Mouse (Mus musculus): ENCODE measurements around the gene Tpx2. TPM values are rescaled to one million over a fixed set of nuclear protein-coding genes. Genes with fewer than 3 reads are reported as not detected.

The Tpx2 gene
- polyA plus RNA-seq, 1 experiment from 2014 or later, result 17.2 TPM

- Histone ChIP-seq H3K4me3 (replicated peaks; ENCODE audit: low read length) (no peak overlapping the region), H3K9ac (no peak overlapping the region), H3K27me3 (ENCODE audit: control insufficient read depth, insufficient read depth, low read length) (no peaks in the 10 kb centered on the region), H3K4me2 (replicated peaks) (no peak overlapping the region), H3K4me1 (replicated peaks; ENCODE audit: control insufficient read depth, insufficient read depth, low read length) (no peaks in the 10 kb centered on the region), H3K9me3 (ENCODE audit: control insufficient read depth, low read length) (no peaks in the 10 kb centered on the region), H3K36me3 (replicated peaks; ENCODE audit: control insufficient read depth, insufficient read depth) (peaks cover 19% of the 10 kb centered on the region), H3K27ac (no peak overlapping the region)
- ATAC-seq (ENCODE audit: low FRiP score) (no peak), DNase-seq (ENCODE audit: low spot score) (no peak)
- WGBS, result 97% methylated on average over 6 of the region's 6 CpGs
Observed at GRCm38 (mm10) chr2:152884101-152884645, 36.4 kb downstream of the Tpx2 start.

DNA sequence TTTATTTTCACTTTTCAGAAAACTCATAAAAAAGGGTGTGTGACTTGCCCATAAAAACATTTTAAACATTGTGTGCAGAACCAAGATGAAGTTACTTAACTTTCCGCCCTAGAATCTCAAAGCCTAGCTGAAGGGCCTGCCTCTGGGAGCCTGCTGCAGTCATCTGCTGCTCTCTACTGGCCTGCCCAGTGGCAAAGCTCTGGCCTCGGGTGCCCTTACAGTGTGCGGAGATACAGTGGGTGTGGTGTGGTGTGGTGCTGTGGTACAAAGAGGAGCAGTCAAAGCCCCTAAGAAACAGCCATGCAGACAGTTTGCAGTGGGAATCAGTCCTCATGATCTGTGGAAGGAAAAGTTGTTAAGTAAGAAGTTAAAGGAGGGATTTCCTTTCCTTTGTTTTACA is 39.5 kb downstream of the Tpx2 start:
- no peak for DNase-seq (ENCODE audit: low spot score)
- Histone ChIP-seq H3K27ac (no peak overlapping the region), H3K4me3 (replicated peaks; ENCODE audit: low read length) (no peak overlapping the region), H3K9ac (no peak overlapping the region), H3K36me3 (replicated peaks; ENCODE audit: control insufficient read depth, insufficient read depth) (peaks cover 8% of the 10 kb centered on the region), H3K4me2 (replicated peaks) (no peak overlapping the region), H3K27me3 (ENCODE audit: control insufficient read depth, insufficient read depth, low read length) (no peaks in the 10 kb centered on the region), H3K4me1 (replicated peaks; ENCODE audit: control insufficient read depth, insufficient read depth, low read length) (no peaks in the 10 kb centered on the region), H3K9me3 (ENCODE audit: control insufficient read depth, low read length) (no peaks in the 10 kb centered on the region)
- WGBS, result 92% methylated on average over 3 of the region's 3 CpGs
- no peak for ATAC-seq (ENCODE audit: low FRiP score)

- no peaks in the 10 kb centered on the region for H3K9me3 ChIP-seq (ENCODE audit: control insufficient read depth, low read length)
- no peak overlapping the region for H3K27ac ChIP-seq
- DNase-seq (ENCODE audit: low spot score), result no peak
- no peaks in the 10 kb centered on the region for H3K27me3 ChIP-seq (ENCODE audit: control insufficient read depth, insufficient read depth, low read length)
- H3K9ac ChIP-seq, result no peak overlapping the region
- 90% methylated on average over 5 of the region's 5 CpGs for WGBS
- no peak overlapping the region for H3K4me3 ChIP-seq (replicated peaks; ENCODE audit: low read length)
- peaks cover 14% of the 10 kb centered on the region for H3K36me3 ChIP-seq (replicated peaks; ENCODE audit: control insufficient read depth, insufficient read depth)
- no peaks in the 10 kb centered on the region for H3K4me1 ChIP-seq (replicated peaks; ENCODE audit: control insufficient read depth, insufficient read depth, low read length)
- no peak for ATAC-seq (ENCODE audit: low FRiP score)
- H3K4me2 ChIP-seq (replicated peaks), result no peak overlapping the region
Observed at GRCm38 (mm10) chr2:152888774-152889173, 41.0 kb downstream of the Tpx2 start.

DNA sequence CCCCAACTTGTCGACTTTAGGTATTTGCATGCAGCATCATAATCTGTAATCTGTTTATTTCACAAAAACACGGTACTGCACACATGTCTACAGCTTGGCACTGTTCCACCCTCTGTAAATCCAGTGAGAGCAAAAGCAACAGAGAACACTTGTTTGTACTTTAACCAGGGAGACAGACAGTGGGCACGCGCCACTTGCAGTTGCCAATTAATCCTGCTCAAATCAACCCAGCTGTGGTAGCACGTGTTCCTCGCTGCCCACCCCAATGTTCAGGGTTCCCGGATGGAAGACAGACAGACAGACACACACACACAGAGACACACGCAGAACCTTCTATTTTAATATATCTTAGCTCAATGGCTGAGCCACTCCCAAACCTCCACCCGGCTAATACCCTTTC is 48.1 kb downstream of the Tpx2 start:
- Histone ChIP-seq H3K27me3 (ENCODE audit: control insufficient read depth, insufficient read depth, low read length) (no peaks in the 10 kb centered on the region), H3K9me3 (ENCODE audit: control insufficient read depth, low read length) (no peaks in the 10 kb centered on the region), H3K4me2 (replicated peaks) (no peak overlapping the region), H3K36me3 (replicated peaks; ENCODE audit: control insufficient read depth, insufficient read depth) (peaks cover 8% of the 10 kb centered on the region; the same call in 1 of the 2 replicates), H3K4me3 (replicated peaks; ENCODE audit: low read length) (no peak overlapping the region), H3K9ac (no peak overlapping the region), H3K4me1 (replicated peaks; ENCODE audit: control insufficient read depth, insufficient read depth, low read length) (no peaks in the 10 kb centered on the region), H3K27ac (no peak overlapping the region)
- 95% methylated on average over 9 of the region's 9 CpGs for WGBS
- ATAC-seq (ENCODE audit: low FRiP score) (no peak), DNase-seq (ENCODE audit: low spot score) (no peak)

- H3K9ac ChIP-seq, result no peak overlapping the region
- H3K27ac ChIP-seq, result no peak overlapping the region
- no peak overlapping the region for H3K4me3 ChIP-seq (replicated peaks; ENCODE audit: low read length)
- no peak overlapping the region for H3K4me2 ChIP-seq (replicated peaks)
- DNase-seq (ENCODE audit: low spot score) (no peak), ATAC-seq (ENCODE audit: low FRiP score) (no peak)
- no peaks in the 10 kb centered on the region for H3K27me3 ChIP-seq (ENCODE audit: control insufficient read depth, insufficient read depth, low read length)
- H3K36me3 ChIP-seq (replicated peaks; ENCODE audit: control insufficient read depth, insufficient read depth), result peaks cover 8% of the 10 kb centered on the region; the same call in 1 of the 2 replicates
- 84% methylated on average over 3 of the region's 3 CpGs for WGBS
- H3K4me1 ChIP-seq (replicated peaks; ENCODE audit: control insufficient read depth, insufficient read depth, low read length), result no peaks in the 10 kb centered on the region
- H3K9me3 ChIP-seq (ENCODE audit: control insufficient read depth, low read length), result no peaks in the 10 kb centered on the region
Observed at GRCm38 (mm10) chr2:152896926-152897325, 49.2 kb downstream of the Tpx2 start.

GRCm38 (mm10) chr2:152899011-152899410 is 51.2 kb downstream of the Tpx2 start:
- Histone ChIP-seq H3K4me1 (replicated peaks; ENCODE audit: control insufficient read depth, insufficient read depth, low read length) (no peaks in the 10 kb centered on the region), H3K4me3 (replicated peaks; ENCODE audit: low read length) (no peak overlapping the region), H3K36me3 (replicated peaks; ENCODE audit: control insufficient read depth, insufficient read depth) (no peaks in the 10 kb centered on the region), H3K9ac (no peak overlapping the region), H3K9me3 (ENCODE audit: control insufficient read depth, low read length) (no peaks in the 10 kb centered on the region), H3K4me2 (replicated peaks) (no peak overlapping the region), H3K27ac (no peak overlapping the region), H3K27me3 (ENCODE audit: control insufficient read depth, insufficient read depth, low read length) (no peaks in the 10 kb centered on the region)
- DNase-seq (ENCODE audit: low spot score) (no peak), ATAC-seq (ENCODE audit: low FRiP score) (no peak)
- WGBS, result 76% methylated on average over 6 of the region's 6 CpGs

- 92% methylated on average over 15 of the region's 15 CpGs for WGBS
- no peak overlapping the region for H3K27ac ChIP-seq
- DNase-seq (ENCODE audit: low spot score), result no peak
- H3K9ac ChIP-seq, result no peak overlapping the region
- H3K4me1 ChIP-seq (replicated peaks; ENCODE audit: control insufficient read depth, insufficient read depth, low read length), result no peaks in the 10 kb centered on the region
- H3K27me3 ChIP-seq (ENCODE audit: control insufficient read depth, insufficient read depth, low read length), result no peaks in the 10 kb centered on the region
- H3K4me3 ChIP-seq (replicated peaks; ENCODE audit: low read length), result no peak overlapping the region
- H3K9me3 ChIP-seq (ENCODE audit: control insufficient read depth, low read length), result no peaks in the 10 kb centered on the region
- ATAC-seq (ENCODE audit: low FRiP score), result no peak
- no peaks in the 10 kb centered on the region for H3K36me3 ChIP-seq (replicated peaks; ENCODE audit: control insufficient read depth, insufficient read depth)
- H3K4me2 ChIP-seq (replicated peaks), result no peak overlapping the region
Observed at GRCm38 (mm10) chr2:152901296-152901695, 53.5 kb downstream of the Tpx2 start.

DNA sequence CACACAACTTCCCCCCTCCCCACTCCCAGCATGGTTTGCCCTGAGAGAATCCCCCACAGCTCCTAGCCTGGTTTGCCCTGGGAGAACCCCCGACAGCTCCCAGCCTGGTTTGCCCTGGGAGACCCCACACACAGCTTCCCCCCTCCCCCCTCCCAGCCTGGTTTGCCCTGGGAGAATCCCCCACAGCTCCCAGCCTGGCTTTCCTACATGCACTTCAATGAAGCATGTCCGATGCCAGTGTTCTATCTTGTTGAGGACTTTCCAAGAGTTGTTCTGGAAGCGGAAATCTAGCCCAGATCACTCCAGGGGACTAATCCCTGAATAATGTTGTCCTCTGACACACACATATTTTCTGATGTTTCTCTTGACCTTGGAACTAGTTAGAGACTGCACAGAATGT is 54.9 kb downstream of the Tpx2 start:
- no peaks in the 10 kb centered on the region for H3K36me3 ChIP-seq (replicated peaks; ENCODE audit: control insufficient read depth, insufficient read depth)
- H3K27me3 ChIP-seq (ENCODE audit: control insufficient read depth, insufficient read depth, low read length), result no peaks in the 10 kb centered on the region
- no peak overlapping the region for H3K27ac ChIP-seq
- no peak overlapping the region for H3K9ac ChIP-seq
- no peak overlapping the region for H3K4me2 ChIP-seq (replicated peaks)
- H3K4me3 ChIP-seq (replicated peaks; ENCODE audit: low read length), result no peak overlapping the region
- no peak for DNase-seq (ENCODE audit: low spot score)
- H3K9me3 ChIP-seq (ENCODE audit: control insufficient read depth, low read length), result no peaks in the 10 kb centered on the region
- ATAC-seq (ENCODE audit: low FRiP score), result no peak
- no peaks in the 10 kb centered on the region for H3K4me1 ChIP-seq (replicated peaks; ENCODE audit: control insufficient read depth, insufficient read depth, low read length)
- WGBS, result 18% methylated on average over 3 of the region's 3 CpGs

DNA sequence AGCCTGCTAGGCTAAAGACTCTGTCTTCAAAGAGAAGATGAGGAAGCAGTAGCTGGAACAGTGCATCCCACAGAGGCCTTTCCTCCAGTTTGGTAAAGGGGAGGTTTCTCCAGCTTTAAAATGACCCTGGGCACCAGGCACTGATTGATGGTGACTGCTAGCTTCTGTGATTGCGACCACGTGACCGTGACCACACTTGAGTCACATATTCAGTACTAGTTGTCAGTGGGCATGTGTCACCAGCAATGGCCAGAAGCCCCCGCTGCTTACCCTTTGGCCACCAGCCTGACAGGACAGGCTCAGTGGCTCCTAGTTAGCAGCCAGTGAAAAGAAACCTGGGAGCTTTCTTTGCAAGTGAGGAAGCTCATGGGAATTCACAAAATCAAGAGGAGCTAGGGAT is 55.8 kb downstream of the Tpx2 start:
- no peak overlapping the region for H3K9ac ChIP-seq
- H3K4me3 ChIP-seq (replicated peaks; ENCODE audit: low read length), result no peak overlapping the region
- no peak overlapping the region for H3K4me2 ChIP-seq (replicated peaks)
- H3K9me3 ChIP-seq (ENCODE audit: control insufficient read depth, low read length), result no peaks in the 10 kb centered on the region
- no peak overlapping the region for H3K27ac ChIP-seq
- no peaks in the 10 kb centered on the region for H3K4me1 ChIP-seq (replicated peaks; ENCODE audit: control insufficient read depth, insufficient read depth, low read length)
- no peaks in the 10 kb centered on the region for H3K36me3 ChIP-seq (replicated peaks; ENCODE audit: control insufficient read depth, insufficient read depth)
- no peaks in the 10 kb centered on the region for H3K27me3 ChIP-seq (ENCODE audit: control insufficient read depth, insufficient read depth, low read length)
- no peak for ATAC-seq (ENCODE audit: low FRiP score)
- no peak for DNase-seq (ENCODE audit: low spot score)
- 72% methylated on average over 4 of the region's 4 CpGs for WGBS

DNA sequence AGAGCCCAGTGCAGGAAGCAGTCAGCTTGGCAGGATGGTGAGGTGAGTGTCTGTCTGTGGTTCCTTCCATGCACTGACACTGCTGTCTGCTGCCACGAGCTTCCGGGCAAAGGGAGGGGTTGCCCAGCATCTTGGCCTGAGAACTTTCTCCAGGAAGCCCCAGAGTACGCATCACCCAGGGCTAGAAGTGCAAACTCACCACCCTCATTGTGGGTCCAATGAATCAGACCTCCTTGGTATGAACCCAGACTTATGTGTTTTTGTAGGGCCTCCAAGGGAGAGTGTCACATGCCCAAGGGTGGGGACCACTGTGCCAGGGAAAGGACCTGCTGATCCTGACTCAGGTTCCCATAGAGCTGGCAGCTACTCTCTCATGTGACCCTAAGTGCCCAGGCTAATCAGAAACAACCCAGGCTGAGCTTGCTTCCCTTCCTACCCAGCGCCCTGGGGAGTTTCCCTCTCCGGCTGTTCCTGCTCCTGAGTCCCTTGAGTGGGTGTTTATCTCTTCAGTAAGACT is 56.4 kb downstream of the Tpx2 start:
- WGBS, result 78% methylated on average over 5 of the region's 5 CpGs
- Histone ChIP-seq H3K27me3 (ENCODE audit: control insufficient read depth, insufficient read depth, low read length) (no peaks in the 10 kb centered on the region), H3K27ac (no peak overlapping the region), H3K4me1 (replicated peaks; ENCODE audit: control insufficient read depth, insufficient read depth, low read length) (no peaks in the 10 kb centered on the region), H3K9ac (no peak overlapping the region), H3K36me3 (replicated peaks; ENCODE audit: control insufficient read depth, insufficient read depth) (no peaks in the 10 kb centered on the region), H3K9me3 (ENCODE audit: control insufficient read depth, low read length) (no peaks in the 10 kb centered on the region), H3K4me2 (replicated peaks) (no peak overlapping the region), H3K4me3 (replicated peaks; ENCODE audit: low read length) (no peak overlapping the region)
- ATAC-seq (ENCODE audit: low FRiP score) (no peak), DNase-seq (ENCODE audit: low spot score) (no peak)

Measured in hindbrain, embryonic 14.5 days (tissue).